Mouse (Mus musculus) heart, postnatal 10 days (tissue): ENCODE data around the gene Apol9b. TPM values are rescaled to one million over a fixed set of nuclear protein-coding genes. Genes with fewer than 3 reads are reported as not detected.

Source experiments
- DNase-seq, 2 experiments: peaks; one replicate each; pipeline ENCODE4 v3.0.0; 2021
- intact Hi-C: fragments of 180-260 bp; cut with DNase I; formaldehyde crosslinking; loops from one replicate; pipeline ENCODE4 v1.15.1; 2025
- total RNA-seq, 2 experiments: library from RNA; stranded (reverse); gene quantifications; 2 replicates each; pipeline ENCODE4 v1.2.3; 2021

The Apol9b gene
- total RNA-seq, 2 experiments from 2014 or later: not detected

- no peak for DNase-seq
- intact Hi-C loops: no loop called here
Observed at GRCm38 (mm10) chr15:77745081-77745480, 16.2 kb downstream of the Apol9b start.

- DNase-seq: no peak
- intact Hi-C loops: no loop called here
Observed at GRCm38 (mm10) chr15:77746326-77746725, 17.5 kb downstream of the Apol9b start.

GRCm38 (mm10) chr15:77748414-77748813 lies 19.6 kb downstream of the Apol9b start:
- intact Hi-C loops: no loop called here

GRCm38 (mm10) chr15:77749717-77750116 lies 20.9 kb downstream of the Apol9b start:
- peak; percentile 38 to 59 for DNase-seq
- intact Hi-C loops: loop anchor here (10.0 kb wide), 1 partner anchor 55 kb away; the partner anchor contains the start of gene Apol7e

More at GRCm38 (mm10) chr15:77748414-77748813, 19.6 kb downstream of the Apol9b start:
- DNase-seq: no peak

GRCm38 (mm10) chr15:77750461-77750860 lies 21.6 kb downstream of the Apol9b start:
- intact Hi-C loops: loop anchor here (10.0 kb wide), 1 partner anchor 56 kb away; the partner anchor contains the start of gene Apol7e
- peak; percentile 59 to 62 for DNase-seq

GRCm38 (mm10) chr15:77752443-77752842 lies 23.6 kb downstream of the Apol9b start:
- intact Hi-C loops: loop anchor here (10.0 kb wide), 1 partner anchor 58 kb away; the partner anchor contains the start of gene Apol7e
- DNase-seq: no peak

GRCm38 (mm10) chr15:77755132-77755531 lies 26.3 kb downstream of the Apol9b start:
- intact Hi-C loops: loop anchor here (10.0 kb wide), 1 partner anchor 60 kb away; the partner anchor contains the start of gene Apol7e

GRCm38 (mm10) chr15:77756081-77756480 lies 27.2 kb downstream of the Apol9b start:
- DNase-seq: no peak
- intact Hi-C loops: loop anchor here (10.0 kb wide), 1 partner anchor 61 kb away; the partner anchor contains the start of gene Apol7e

More at GRCm38 (mm10) chr15:77755132-77755531, 26.3 kb downstream of the Apol9b start:
- DNase-seq: no peak

- DNase-seq: peak; percentile 47 to 70
- intact Hi-C loops: loop anchor here (10.0 kb wide), 1 partner anchor 62 kb away; the partner anchor contains the start of gene Apol7e
Observed at GRCm38 (mm10) chr15:77756848-77757247, 28.0 kb downstream of the Apol9b start, which contains the start of gene Apol8. Gene Apol8, minus strand, starts transcription at chr15:77757003.

GRCm38 (mm10) chr15:77757586-77758226 lies 28.9 kb downstream of the Apol9b start:
- no peak for DNase-seq
- intact Hi-C loops: loop anchor here (10.0 kb wide), 1 partner anchor 63 kb away; the partner anchor contains the start of gene Apol7e

GRCm38 (mm10) chr15:77760037-77760436 lies 31.2 kb downstream of the Apol9b start:
- intact Hi-C loops: loop anchor here (5.0 kb wide), 1 partner anchor 157 kb away; no protein-coding TSS in a partner anchor
- DNase-seq: no peak

GRCm38 (mm10) chr15:77761083-77761482 lies 32.2 kb downstream of the Apol9b start:
- no peak for DNase-seq
- intact Hi-C loops: loop anchor here (5.0 kb wide), 1 partner anchor 156 kb away; no protein-coding TSS in a partner anchor

GRCm38 (mm10) chr15:77761561-77762380 lies 32.9 kb downstream of the Apol9b start:
- intact Hi-C loops: loop anchor here (5.0 kb wide), 1 partner anchor 156 kb away; no protein-coding TSS in a partner anchor
- peak in 1 of 2 experiments; percentile 55 for DNase-seq

GRCm38 (mm10) chr15:77763050-77763449 lies 34.2 kb downstream of the Apol9b start:
- intact Hi-C loops: loop anchor here (5.0 kb wide), 1 partner anchor 154 kb away; no protein-coding TSS in a partner anchor
- DNase-seq: no peak

- peak; percentile 42 to 45 for DNase-seq
- intact Hi-C loops: loop anchor here (5.0 kb wide), 1 partner anchor 154 kb away; no protein-coding TSS in a partner anchor
Observed at GRCm38 (mm10) chr15:77763702-77764101, 34.9 kb downstream of the Apol9b start.

- DNase-seq: peak; percentile 84 to 85
Observed at GRCm38 (mm10) chr15:77764391-77765006, 35.7 kb downstream of the Apol9b start.

GRCm38 (mm10) chr15:77765484-77766093 lies 36.8 kb downstream of the Apol9b start:
- no peak for DNase-seq
- intact Hi-C loops: no loop called here

More at GRCm38 (mm10) chr15:77764391-77765006, 35.7 kb downstream of the Apol9b start:
- intact Hi-C loops: loop anchor here (5.0 kb wide), 1 partner anchor 153 kb away; no protein-coding TSS in a partner anchor

- no peak for DNase-seq
- intact Hi-C loops: no loop called here
Observed at GRCm38 (mm10) chr15:77766981-77767380, 38.1 kb downstream of the Apol9b start.

- intact Hi-C loops: no loop called here
- DNase-seq: no peak
Observed at GRCm38 (mm10) chr15:77770341-77770740, 41.5 kb downstream of the Apol9b start.

GRCm38 (mm10) chr15:77770942-77771341 lies 42.1 kb downstream of the Apol9b start:
- intact Hi-C loops: no loop called here
- DNase-seq: no peak
